Mouse (Mus musculus) G1E (cell line): ENCODE results near the gene Ints12. TPM values are rescaled to one million over a fixed set of nuclear protein-coding genes. Genes with fewer than 3 reads are reported as not detected.
A peak's percentile ranks its signal among the peaks of the same experiment; 100 is the strongest.

Experiments used
- ATAC-seq: 2 replicates; pipeline ENCODE4 v1.8.0; 2016; ENCODE audit warnings: mild to moderate bottlenecking; ENCODE audit not compliant: insufficient number of reproducible peaks, poor library complexity, low FRiP score, severe bottlenecking; ENCODE audit errors: extremely low read depth
- DNase-seq: peaks from one replicate; pipeline ENCODE4 v3.0.0; 2012; ENCODE audit warnings: low spot score
- H3K27me3 ChIP-seq: 2 replicates; pipeline ENCODE4 v1.6.1; 2012; ENCODE audit warnings: mild to moderate bottlenecking, low read length, inconsistent platforms; ENCODE audit not compliant: insufficient read depth
- H3K36me3 ChIP-seq: replicated peaks from 2 replicates; pipeline ENCODE3; 2012; ENCODE audit warnings: mild to moderate bottlenecking, inconsistent platforms
- H3K4me1 ChIP-seq: 2 replicates; pipeline ENCODE4 v1.6.1; 2012; ENCODE audit warnings: low read depth, low read length, inconsistent platforms, mixed read lengths; ENCODE audit not compliant: insufficient read depth
- H3K4me3 ChIP-seq: 2 replicates; pipeline ENCODE4 v1.5.1; 2012; ENCODE audit warnings: low read depth, mild to moderate bottlenecking, inconsistent platforms, low read length, moderate library complexity, mixed read lengths
- H3K9me3 ChIP-seq: replicated peaks from 2 replicates; pipeline ENCODE4 v1.6.1; 2012; ENCODE audit warnings: inconsistent platforms
- CTCF ChIP-seq: IDR thresholded peaks from 2 replicates; pipeline ENCODE4 v1.5.1; 2012; ENCODE audit warnings: low read depth, low read length, inconsistent platforms, mixed read lengths
- GATA1 ChIP-seq: IDR thresholded peaks from 2 replicates; pipeline ENCODE4 v1.6.1; 2012; ENCODE audit warnings: borderline replicate concordance, low read length, inconsistent platforms, mixed read lengths
- GATA2 ChIP-seq: IDR thresholded peaks from 2 replicates; pipeline ENCODE4 v1.6.1; 2012; ENCODE audit warnings: low read depth, low read length, inconsistent platforms, borderline replicate concordance
- POLR2AphosphoS5 ChIP-seq: IDR thresholded peaks from 2 replicates; pipeline ENCODE4 v1.6.1; 2012; ENCODE audit warnings: low read depth, low read length, inconsistent platforms; ENCODE audit not compliant: insufficient replicate concordance
- TAL1 ChIP-seq: conservative IDR thresholded peaks from 2 replicates; pipeline ENCODE4 v1.6.1; 2012; ENCODE audit warnings: low read depth, low read length, inconsistent platforms, mixed read lengths
- polyA plus RNA-seq: library from polyadenylated mRNA; stranded (reverse); fragments of >175 nt; gene quantifications from 2 replicates; pipeline ENCODE4 v1.2.3, GENCODE M21; 2012
- total RNA-seq, 2 experiments: library from RNA; stranded (forward) in 1 of 2; stranded (reverse) in 1 of 2; fragments of 200-1000 nt in 1 of 2; fragments of >200 nt in 1 of 2; fragmentation: Nextera tagmentation in 1 of 2; gene quantifications; 2 replicates each; pipeline ENCODE4 v1.2.3; 2014 to 2017

Gene Ints12
- total RNA-seq (2014; fragmentation: Nextera tagmentation) (41.6 and 50.2 TPM in 2 replicates), total RNA-seq (2017) (21.5 and 24.3 TPM in 2 replicates), polyA plus RNA-seq (1.4 and 1.8 TPM in 2 replicates)

DNA sequence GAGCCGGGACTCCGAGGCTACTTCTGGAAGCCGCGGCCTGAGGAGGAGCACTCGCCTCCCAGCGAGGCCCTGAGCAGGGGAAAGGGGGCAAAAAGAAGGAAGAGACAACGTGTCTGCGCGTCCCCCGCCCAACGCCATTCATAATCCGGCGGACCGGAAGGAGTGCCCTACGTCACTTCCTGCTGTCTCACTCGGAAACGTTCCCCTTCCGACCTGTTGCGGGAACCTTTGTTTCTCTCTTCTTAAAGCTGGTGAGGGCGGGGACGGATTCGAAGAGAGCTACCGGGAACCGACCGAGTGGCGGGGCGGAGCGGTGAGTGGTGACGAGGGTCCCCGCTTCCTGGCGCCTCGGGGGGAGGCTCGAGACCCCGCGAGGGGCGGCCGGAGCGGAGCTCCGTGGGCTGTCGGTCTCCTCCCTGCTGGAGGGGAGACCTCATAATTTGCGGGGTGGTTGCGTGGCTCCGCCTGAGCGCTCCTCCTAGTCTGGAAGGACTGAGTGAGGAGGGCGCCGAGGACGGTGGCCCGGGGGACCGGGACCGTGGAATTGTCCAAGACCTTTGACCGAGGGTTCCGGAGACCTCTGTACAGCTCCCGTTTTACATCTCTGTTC lies at the start of gene Ints12, which contains the start of gene Gstcd:
Ints12 (plus strand) TSS at position 177 of the 610 bp plus-strand sequence.
Gstcd (minus strand) TSS at position 370 of the 610 bp plus-strand sequence.
- Histone ChIP-seq H3K4me1 (peaks cover 27% of the 10 kb centered on the region), H3K27me3 (no peaks in the 10 kb centered on the region), H3K4me3 (peak within 1 kb of the TSS; percentile 97), H3K9me3 (no peaks in the 10 kb centered on the region), H3K36me3 (peaks cover 18% of the 10 kb centered on the region)
- TF ChIP-seq GATA1 (no peak), POLR2AphosphoS5 (no peak), CTCF (no peak), GATA2 (no peak), TAL1 (no peak)
- DNase-seq (peak; percentile 70), ATAC-seq (peak; percentile 85)

DNA sequence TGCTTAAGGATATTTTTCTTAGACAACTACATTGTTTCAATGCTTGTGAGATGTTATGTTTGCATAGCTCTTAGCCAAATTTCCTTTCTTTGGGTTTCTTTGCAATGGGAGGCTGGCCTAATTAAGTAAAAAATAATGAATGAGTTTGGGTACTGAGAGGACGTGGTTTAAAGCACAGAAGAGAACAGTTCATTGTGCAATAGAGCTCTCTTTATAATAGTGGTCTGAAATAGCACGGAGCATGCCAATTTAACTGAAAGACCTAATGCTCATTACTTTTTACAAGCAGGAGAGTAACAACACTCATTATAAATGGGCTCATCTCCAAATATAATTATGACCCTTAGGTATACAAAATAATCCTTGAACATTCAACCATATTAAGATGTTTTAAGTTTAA lies 39.6 kb upstream of the Ints12 start:
- Histone ChIP-seq H3K4me1 (no peaks in the 10 kb centered on the region), H3K9me3 (no peaks in the 10 kb centered on the region), H3K36me3 (peaks cover 50% of the 10 kb centered on the region), H3K4me3 (no peak overlapping the region), H3K27me3 (no peaks in the 10 kb centered on the region)
- TF ChIP-seq GATA2 (no peak), CTCF (no peak), GATA1 (no peak), POLR2AphosphoS5 (no peak), TAL1 (no peak)
- no peak for ATAC-seq
- no peak for DNase-seq

DNA sequence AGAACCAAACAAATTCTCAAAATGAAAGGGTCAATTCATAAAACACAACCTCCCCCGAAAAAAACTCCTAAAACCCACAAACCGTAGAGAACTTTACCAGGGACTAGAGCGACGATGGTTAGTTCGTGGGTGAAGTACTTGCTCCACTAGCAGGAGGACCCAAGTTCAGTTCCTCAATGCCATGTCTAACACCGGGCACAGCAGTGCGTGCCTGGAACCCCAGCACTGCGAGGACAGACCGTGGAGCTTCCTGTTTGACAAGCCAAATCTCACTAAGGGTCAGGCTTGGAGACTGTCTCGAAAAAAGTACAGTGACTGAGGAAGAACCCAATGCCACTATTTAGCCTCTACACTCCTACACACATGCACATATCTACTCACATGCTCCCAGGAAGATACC lies 16.1 kb upstream of the Ints12 start:
- peaks cover 69% of the 10 kb centered on the region for H3K36me3 ChIP-seq
- ATAC-seq (no peak), DNase-seq (no peak)
- H3K4me1 ChIP-seq = no peaks in the 10 kb centered on the region
- H3K27me3 ChIP-seq = no peaks in the 10 kb centered on the region
- H3K9me3 ChIP-seq = no peaks in the 10 kb centered on the region
- TF ChIP-seq POLR2AphosphoS5 = no peak
- TF ChIP-seq GATA1 = no peak
- no peak overlapping the region for H3K4me3 ChIP-seq

DNA sequence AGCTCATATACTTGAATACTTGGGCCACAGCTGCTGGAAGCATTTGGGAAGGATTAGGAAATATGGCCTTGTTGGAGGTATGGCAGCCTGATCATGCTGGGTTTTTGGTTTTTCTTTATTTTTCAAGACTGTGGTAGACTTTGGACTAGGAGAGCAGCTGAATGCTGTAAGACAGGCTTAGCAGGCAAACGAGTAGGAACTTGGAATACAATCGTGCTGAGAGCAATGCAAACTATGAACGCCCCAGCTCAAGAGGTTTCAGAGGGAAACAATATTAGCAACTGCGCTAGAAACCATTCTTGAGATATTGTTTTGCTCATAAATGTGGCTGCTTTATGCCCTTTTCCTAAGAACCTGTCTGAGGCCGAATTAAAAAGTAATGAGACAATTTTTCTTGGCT lies 8.9 kb upstream of the Ints12 start:
- Histone ChIP-seq H3K4me3 (no peak overlapping the region), H3K9me3 (no peaks in the 10 kb centered on the region), H3K36me3 (peaks cover 70% of the 10 kb centered on the region), H3K4me1 (peaks cover 13% of the 10 kb centered on the region), H3K27me3 (no peaks in the 10 kb centered on the region)
- ATAC-seq (no peak), DNase-seq (no peak)
- no peak for TF ChIP-seq CTCF
- TF ChIP-seq GATA2 = no peak
- no peak for TF ChIP-seq POLR2AphosphoS5
- no peak for TF ChIP-seq GATA1
- TF ChIP-seq TAL1 = no peak

- Histone ChIP-seq H3K27me3 (no peaks in the 10 kb centered on the region), H3K4me1 (peaks cover 20% of the 10 kb centered on the region), H3K4me3 (no peak overlapping the region), H3K36me3 (peaks cover 51% of the 10 kb centered on the region), H3K9me3 (no peaks in the 10 kb centered on the region)
- DNase-seq (peak; percentile 8), ATAC-seq (peak; percentile 38; the same call in 1 of the 2 replicates)
- TF ChIP-seq TAL1 = no peak
- no peak for TF ChIP-seq CTCF
- no peak for TF ChIP-seq GATA1
- no peak for TF ChIP-seq GATA2
Observed at GRCm38 (mm10) chr3:133085858-133086257, 5.8 kb upstream of the Ints12 start.

DNA sequence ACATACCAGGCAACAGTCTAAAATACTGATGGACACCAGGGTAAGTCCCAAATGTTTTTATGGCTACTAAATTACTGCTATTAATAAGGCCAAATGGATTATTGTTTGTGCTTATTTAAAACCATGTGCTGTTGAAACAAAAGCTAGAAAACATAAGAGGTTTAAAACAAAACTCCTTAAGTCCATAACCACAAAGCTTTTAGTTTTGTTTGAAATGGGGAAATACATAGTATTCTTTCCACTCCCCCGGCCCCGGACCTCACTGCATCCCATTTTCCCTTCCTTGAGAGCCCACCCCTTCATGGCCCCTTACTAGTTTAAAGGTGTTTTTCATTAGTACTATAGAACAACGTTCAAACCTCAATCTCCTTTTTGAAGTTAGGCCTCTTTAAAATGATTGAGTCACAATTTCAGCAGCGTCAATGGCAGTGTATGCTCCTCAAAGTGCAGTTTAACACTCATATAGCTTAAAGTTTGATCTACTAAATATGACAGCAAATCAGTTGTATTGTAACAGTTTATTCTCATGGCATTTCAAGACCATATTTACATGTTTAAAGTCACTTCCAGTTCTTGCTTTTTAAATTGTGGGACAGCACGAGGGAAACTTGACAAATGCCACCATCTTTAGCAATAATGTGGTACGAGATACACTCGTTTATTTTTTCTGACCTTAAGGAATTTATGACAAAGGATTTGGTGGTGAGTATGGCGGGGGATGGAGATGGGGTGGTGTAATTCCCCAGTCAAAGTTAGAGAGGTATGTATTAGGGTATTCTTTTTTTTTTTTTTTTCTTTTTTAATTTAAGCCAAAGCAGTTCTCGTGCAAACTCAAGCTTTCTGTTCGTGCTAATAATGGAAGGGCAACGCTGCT lies 1.2 kb upstream of the Ints12 start:
- DNase-seq = no peak
- H3K4me3 ChIP-seq = peak overlapping the region; percentile 97
- TF ChIP-seq GATA2 = no peak
- no peak for TF ChIP-seq TAL1
- no peak for TF ChIP-seq GATA1
- TF ChIP-seq POLR2AphosphoS5 = no peak
- TF ChIP-seq CTCF = no peak
- no peaks in the 10 kb centered on the region for H3K27me3 ChIP-seq
- peaks cover 13% of the 10 kb centered on the region for H3K36me3 ChIP-seq
- no peak for ATAC-seq
- H3K4me1 ChIP-seq = peaks cover 30% of the 10 kb centered on the region
- H3K9me3 ChIP-seq = no peaks in the 10 kb centered on the region
